Mouse (Mus musculus) adipocyte (in vitro differentiated cells): ENCODE results near the gene Slc4a1ap.
"Not testable (repeated sequence)": the region's sequence is repeated elsewhere in the genome, so short reads cannot be mapped to it uniquely, and the experiment has no call there.

Experiments used
- DNase-seq: peaks from one replicate; pipeline ENCODE4 v3.0.0-alpha.2; 2016; ENCODE audit warnings: low spot score

Slc4a1ap gene

GRCm38 (mm10) chr5:31567951-31568657 lies 41.3 kb downstream of the Slc4a1ap start:
- no peak for DNase-seq

DNA sequence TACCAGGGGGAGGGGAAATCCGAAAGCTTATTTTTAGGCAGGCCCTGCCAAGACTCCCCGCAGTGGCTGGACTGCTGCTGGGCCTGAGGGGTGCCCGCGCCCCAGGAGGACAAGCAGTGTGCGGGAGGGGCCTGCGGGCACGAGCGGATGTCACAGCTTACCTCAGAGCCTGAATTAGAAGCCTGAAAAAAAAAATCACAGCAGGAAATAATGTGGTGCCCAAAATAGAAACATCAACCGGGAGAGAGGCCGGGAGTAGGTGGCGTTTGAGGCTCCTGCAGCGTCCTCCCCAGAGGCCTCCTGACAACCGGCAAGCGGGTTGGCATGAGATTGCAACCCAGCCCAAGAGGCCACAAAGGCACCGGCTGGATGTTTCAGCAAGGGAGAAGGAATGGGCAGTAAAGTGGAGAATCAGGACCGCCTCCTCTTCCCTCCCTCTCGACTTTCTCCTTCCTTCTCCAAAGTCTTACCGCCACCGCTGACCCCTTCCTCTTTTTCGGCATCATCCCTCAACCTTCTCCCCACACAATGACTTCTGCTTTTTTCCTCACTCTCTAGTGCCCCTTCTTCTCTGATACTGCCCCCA lies 44.3 kb downstream of the Slc4a1ap start:
- DNase-seq, result peak; percentile 39

DNA sequence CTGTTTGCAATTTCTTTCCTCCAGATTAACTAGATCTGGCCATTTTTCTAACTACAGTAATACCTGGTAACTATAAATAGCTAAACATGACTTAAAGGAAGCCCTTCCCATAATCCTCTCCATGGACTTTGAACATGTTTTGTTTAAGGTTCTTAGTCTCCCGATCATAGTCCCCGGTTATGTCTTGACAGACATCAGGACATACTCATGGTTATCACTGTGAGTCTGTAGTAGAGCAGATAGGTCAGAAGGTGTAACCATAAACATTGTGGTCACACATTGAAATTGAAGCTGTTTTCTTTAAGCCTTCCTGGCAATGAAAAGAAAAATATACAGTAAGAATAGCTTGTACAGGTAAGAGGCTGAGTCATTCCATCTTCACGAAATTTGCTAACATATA lies 46.9 kb downstream of the Slc4a1ap start:
- DNase-seq, result no peak

DNA sequence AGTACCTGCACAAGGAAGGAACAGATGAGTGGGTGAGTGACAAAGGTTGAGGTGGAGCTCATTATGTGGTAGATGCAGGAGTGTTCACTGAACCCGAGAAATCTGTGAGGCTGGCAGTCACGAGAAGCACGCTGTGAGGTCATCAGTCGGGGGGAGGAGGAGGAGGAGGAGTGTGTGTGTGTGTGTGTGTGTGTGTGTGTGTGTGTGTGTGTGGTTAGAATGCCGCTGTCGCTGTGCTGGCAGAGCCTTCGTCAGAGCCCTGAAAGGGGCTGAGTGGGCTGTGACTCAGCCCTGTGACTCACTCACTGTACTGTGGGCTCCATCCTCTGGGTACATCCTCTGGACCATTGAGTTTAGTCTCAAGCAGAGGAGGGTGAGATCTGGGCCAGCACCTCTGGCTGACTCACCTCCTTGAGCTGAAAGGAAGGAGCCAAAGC lies 49.8 kb downstream of the Slc4a1ap start:
- no peak for DNase-seq

GRCm38 (mm10) chr5:31581263-31581662 lies 54.5 kb downstream of the Slc4a1ap start:
- DNase-seq, result no peak

DNA sequence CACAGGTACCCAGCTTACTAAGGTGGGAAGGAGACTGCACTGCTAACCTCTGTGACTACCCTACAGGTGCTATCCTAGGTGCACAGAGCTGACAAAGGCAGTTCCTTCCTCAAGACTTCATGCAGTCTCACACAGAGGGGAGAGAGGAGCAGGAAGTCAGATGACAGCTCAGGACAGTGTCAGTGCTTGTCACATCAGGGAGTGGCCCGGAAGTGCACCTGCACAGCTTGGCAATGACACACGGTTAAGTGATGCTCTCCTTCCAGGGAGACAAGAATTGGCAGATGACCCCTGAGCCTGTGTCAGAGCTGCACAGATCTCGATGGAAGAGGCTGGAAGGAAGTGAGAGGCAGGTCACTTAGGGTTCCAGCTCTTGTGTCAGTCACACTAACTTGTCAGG lies 55.1 kb downstream of the Slc4a1ap start:
- DNase-seq, result no peak

DNA sequence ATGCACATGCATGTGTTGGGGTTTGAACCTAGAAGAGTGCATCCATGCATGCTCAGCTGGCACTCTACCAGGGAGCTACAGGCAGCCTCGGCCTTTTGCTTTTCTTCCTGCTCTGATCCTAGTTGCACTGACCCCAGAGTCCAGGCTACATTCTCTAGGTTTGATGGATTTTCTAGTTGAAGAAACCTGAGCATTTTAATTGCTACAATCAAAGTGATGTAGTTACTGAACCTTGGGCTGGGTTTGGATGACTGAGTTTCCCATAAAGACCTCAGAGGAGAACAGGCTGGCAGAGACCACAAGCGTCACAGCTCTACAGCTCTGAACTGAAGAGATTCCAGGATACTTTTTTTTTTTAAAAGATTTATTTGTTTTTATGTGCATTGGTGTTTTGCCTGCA lies 56.5 kb downstream of the Slc4a1ap start:
- no peak for DNase-seq

DNA sequence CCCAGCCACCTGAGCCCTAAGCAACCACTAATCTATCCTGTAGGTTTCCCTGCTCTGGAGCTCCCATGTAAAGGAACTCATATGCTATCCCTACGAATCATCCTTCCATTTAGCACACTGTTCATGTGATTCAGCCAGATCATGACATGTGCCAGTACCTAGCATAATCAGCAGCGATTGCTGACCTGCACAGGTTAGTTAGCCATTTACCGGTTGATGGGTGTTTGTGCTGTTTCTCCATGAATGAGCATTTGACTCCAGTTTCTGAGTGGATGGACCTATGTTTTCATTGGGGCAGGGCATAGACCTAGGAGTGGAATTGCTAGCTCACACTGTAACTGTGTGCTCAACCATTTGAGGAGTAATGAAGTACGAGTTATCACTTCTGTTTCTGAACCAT lies 58.7 kb downstream of the Slc4a1ap start:
- DNase-seq, result no peak

DNA sequence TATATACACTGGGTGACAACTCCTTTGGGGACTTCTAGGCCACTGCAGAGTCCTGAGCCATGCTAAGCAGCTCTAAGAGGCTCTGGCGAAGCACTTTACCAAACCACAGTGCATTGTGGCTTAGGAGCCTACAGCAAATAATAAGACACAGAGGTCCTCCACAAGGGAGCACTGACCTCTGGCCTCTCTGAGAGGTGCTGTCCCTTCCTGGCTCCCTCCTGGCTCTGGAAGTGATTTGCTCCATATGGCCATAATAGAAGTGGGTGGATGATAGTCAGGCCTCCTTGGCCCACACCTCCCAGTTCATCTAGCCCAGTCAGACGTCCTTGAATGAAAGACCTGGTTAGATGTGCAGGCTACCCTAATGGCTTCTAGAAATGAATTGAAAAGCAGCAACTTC lies 61.2 kb downstream of the Slc4a1ap start:
- no peak for DNase-seq

DNA sequence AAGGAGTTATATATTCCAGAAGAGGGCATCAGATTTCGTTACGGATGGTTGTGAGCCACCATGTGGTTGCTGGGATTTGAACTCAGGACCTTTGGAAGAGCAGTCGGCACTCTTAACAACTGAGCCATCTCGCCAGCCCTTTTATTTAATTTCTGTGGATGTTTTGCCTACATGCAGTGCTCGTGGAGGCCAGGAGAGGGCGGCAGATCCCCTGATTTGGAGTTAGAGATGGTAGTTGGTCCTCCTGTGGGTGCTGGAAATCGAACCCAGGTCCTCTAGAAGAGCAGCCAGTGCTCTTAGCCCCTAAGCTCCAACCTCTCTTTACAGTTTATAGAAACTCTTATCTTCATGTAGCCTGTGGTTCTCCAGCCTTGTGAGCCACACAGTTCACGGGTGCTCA lies 61.9 kb downstream of the Slc4a1ap start:
- DNase-seq, result not testable (repeated sequence)

DNA sequence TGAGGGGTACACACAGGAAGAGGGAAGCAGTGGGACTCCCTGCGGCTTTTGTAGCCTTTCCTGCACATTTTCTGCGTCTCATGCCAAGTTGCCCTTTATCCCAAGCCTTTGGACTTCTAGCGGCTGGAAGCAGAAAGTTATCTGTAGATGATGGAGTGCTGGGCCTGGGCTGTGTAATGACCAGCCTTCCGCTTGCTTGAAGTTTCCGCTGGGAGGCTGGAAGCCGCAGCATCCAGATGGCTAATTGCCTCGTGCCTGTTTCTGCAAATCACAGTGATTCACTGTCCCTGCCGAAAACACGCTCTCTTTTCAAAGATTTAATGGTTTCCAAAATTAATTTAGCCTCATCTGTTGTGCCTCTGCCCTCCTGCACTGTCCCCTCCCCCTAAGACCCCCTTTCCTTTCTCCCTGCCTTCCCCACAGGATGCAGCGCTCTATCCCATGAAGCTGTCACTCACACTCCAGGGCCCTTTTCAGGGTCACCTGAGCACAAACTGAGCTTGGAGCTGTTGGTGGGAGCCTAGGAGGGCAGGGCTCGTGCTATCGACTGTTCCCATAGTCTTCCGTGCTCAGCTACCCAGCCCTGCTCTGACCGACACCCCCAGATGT lies 63.0 kb downstream of the Slc4a1ap start:
- DNase-seq, result no peak

DNA sequence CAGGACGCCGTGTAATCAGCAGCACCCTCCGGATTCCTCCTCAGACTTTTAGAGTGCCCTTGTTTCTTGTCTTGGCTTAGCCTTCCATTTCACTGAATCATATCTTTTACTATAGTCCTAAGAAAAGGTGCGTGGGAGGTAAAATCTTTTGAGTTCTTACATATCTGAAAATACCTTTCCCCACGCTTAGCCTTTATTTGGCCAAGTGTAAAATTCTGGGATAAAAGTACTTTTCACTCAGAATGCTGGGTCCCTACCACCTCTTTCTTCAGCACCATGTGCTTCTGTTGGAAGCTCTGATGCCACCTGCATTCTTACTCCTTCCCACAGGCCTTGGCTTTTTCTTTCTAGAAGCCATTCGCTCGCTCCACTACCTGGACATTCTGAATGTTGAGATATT lies 64.3 kb downstream of the Slc4a1ap start:
- no peak for DNase-seq

DNA sequence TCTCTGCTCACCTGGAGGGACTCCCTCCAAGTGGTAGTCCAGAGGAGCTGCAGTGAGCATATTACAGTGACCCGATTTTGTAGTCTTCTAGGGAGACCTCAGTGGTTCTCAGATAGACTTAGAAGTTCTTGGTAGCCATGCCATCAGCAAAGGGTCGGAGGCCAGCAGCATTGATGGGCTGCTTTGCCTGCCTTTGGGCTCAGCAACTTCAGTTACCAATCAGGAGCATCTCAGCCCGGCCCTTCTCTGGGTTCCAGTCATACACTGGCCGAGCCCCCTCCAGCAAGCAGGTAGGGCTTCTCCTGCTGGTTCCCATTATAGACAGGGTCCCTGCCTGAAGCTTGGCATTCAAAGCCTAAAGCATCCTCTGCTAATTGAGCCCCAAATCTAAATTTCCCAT lies 69.1 kb downstream of the Slc4a1ap start:
- no peak for DNase-seq

DNA sequence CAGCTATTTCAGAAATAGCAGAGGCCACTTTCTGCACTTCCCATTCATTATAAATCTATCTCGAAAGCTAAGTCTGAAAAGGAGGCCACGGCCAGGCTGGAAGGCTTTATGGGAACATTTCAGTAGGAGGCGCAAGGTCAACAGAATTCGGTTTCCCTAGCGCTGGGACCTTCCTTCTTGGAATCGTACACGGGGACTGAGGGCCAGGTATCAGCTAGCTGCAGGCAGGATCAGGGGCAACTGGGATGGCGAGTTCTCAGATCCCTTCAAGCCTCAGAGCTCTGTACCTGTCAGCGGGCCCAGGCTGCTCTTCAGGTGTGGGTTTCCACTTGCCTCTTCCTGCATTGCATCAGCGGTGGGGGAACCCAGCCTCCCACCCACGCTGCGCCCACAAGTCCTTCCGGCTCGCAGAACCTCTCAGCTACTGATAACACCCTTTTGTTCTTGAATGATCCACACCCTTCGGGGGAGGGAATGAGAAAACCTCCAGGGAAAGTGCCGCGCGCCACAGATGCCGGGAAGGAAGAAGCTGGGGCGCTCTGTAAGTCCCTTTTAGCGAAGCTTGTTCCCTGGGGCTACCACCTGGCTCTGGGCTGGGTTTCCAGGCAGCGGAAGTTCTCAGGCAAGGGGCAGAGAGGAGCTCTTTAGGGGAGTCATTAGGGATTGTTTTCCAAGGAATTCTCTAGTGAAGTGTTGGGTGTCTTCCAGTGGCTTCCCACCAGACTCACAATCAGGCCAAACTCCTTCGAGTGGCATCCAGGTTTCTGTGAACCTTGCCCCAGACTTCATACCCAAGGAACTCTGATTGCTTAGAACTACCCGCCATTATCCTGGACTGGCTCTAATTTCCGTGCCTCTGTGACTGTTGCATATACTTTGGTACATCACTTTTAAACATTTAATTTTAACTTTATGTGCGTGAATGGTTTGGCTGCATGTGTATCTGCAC lies 70.0 kb downstream of the Slc4a1ap start, which contains the start of gene Mrpl33:
Gene Mrpl33 (plus strand): TSS at position 455 of the 949 bp plus-strand sequence.
- no peak for DNase-seq

DNA sequence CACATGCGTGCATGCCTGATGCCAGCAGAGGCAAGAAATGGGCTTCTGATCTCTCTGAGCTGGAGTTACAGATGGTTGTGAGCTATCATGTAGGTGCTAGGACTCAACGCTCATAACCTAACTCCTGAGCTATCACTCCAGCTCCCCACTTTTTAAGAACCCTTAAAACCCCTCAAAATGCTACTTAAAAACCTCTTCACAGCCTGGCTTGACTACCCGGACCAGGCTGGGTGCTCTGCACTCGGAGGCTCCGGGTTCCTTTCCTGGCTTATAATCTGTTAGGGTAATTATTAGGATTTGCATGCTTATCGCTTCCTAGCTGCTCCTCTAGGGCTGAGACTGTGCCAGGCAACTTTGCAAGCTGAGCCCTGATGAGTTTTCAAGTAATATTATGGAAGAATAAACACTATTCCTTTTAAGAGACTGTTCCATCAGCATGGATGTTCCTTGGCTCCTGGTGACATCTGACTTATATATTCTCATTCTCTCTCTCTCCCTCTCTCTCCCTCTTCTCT lies 70.7 kb downstream of the Slc4a1ap start:
- DNase-seq, result no peak

DNA sequence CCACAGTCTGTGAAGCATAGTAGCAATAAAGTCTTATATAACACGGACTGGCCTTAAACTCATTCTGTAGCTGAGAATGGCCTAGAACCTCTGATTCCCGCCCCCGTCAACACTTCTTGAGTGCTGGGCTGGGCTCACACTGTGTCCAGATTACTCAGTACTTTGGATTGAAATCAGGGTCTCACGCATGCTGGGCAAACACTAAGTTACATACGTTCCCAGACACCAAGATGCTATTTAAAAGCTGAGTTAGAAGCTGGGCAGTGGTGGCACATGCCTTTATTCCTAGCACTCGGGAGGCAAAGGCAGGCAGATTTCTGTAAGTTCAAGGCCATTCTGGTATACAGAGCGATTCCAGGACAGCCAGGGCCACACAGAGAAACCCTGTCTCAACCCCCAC lies 71.3 kb downstream of the Slc4a1ap start:
- DNase-seq, result no peak

GRCm38 (mm10) chr5:31598579-31598978 lies 71.8 kb downstream of the Slc4a1ap start:
- DNase-seq, result peak; percentile 44

- DNase-seq, result no peak
Observed at GRCm38 (mm10) chr5:31599161-31599560, 72.4 kb downstream of the Slc4a1ap start.

DNA sequence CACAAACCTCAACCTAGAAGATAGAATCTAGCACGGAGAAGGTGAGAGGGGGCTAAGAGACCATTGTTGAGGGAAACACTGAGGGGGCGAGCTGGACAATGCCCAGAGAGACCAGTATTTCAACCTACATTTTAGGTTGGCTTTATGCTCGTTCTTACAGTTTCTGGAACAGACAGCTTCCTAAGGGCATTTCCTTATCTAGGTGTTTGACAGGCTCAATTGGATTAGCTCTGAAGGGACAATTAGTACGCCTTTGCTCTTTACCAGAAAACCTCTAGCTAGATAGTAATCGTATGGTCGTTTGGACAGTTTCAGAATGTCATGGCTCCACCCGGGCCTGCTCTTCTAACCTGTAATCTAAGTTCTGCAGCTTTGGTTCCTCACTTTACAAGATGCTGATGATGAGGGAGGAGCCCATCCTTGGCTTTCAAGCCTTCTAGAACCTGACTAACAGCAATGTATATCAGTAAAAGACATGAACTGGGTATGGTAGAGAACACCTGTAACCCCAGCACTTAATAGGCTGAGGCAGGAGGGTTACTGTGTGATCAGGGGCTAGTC lies 74.4 kb downstream of the Slc4a1ap start:
- DNase-seq, result no peak

DNA sequence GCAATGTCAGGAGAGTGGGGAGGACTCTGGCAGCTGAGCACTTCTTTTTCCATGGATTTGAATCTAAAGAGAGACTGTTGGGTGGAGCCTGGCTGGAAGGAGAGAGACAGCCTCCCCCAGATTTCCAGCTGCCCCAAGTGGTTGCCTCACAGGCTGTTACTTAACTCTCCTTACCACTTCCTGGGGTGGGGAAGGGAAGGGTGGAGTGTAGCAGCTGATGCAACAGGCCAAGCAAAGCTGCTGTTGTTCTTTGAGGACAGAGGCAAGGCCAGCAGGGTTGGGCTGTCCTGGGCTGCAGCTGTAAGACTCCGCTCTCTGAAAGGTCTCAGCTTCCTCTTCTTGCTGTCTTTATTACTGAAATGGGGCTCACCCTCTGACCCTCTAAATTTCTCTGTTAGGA lies 75.6 kb downstream of the Slc4a1ap start:
- DNase-seq, result peak; percentile 96

- DNase-seq, result no peak
Observed at GRCm38 (mm10) chr5:31603766-31604165, 77.0 kb downstream of the Slc4a1ap start.

- DNase-seq, result peak; percentile 70
Observed at GRCm38 (mm10) chr5:31606151-31606550, 79.4 kb downstream of the Slc4a1ap start.
